Mouse (Mus musculus): Measurements from ENCODE around the gene Mab21l1. TPM values are rescaled to one million over a fixed set of nuclear protein-coding genes. Genes with fewer than 3 reads are reported as not detected.
A peak's percentile ranks its signal among the peaks of the same experiment; 100 is the strongest.

The Mab21l1 gene
- polyA plus RNA-seq, 1 experiment from 2014 or later: 0.26 TPM

GRCm38 (mm10) chr3:55781429-55782055 lies 768 bp upstream of the Mab21l1 start:
- peaks cover 79% of the 10 kb centered on the region for H3K27me3 ChIP-seq (replicated peaks)
- H3K9me3 ChIP-seq (replicated peaks): no peaks in the 10 kb centered on the region
- H3K4me2 ChIP-seq: no peak overlapping the region
- H3K4me3 ChIP-seq: no peak overlapping the region
- no peak for ATAC-seq
- H3K9ac ChIP-seq: no peak overlapping the region
- H3K36me3 ChIP-seq: no peaks in the 10 kb centered on the region
- WGBS (ENCODE audit: insufficient replicate concordance): 21% methylated on average over 5 of the region's 5 CpGs
- no peak overlapping the region for H3K27ac ChIP-seq
- peaks cover 28% of the 10 kb centered on the region for H3K4me1 ChIP-seq

- no peak overlapping the region for H3K27ac ChIP-seq
- no peak for ATAC-seq
- WGBS (ENCODE audit: insufficient replicate concordance): under 1% methylated on average over 22 of the region's 22 CpGs
These were observed 461 bp downstream of the Mab21l1 start for GRCm38 (mm10) chr3:55782771-55783170.

GRCm38 (mm10) chr3:55783171-55784081 lies 1.1 kb downstream of the Mab21l1 start:
- WGBS (ENCODE audit: insufficient replicate concordance): 2% methylated on average over 45 of the region's 45 CpGs
- Histone ChIP-seq H3K4me2 (peak overlapping the region; percentile 63), H3K4me3 (peak overlapping the region; percentile 40), H3K4me1 (peaks cover 32% of the 10 kb centered on the region), H3K36me3 (no peaks in the 10 kb centered on the region), H3K27me3 (replicated peaks) (peaks cover 84% of the 10 kb centered on the region), H3K9me3 (replicated peaks) (no peaks in the 10 kb centered on the region), H3K27ac (no peak overlapping the region), H3K9ac (0 out of 2 replicates have a peak overlapping the region, but pooled peaks have one; percentile 2)
- no peak for ATAC-seq

More at GRCm38 (mm10) chr3:55782771-55783170, 461 bp downstream of the Mab21l1 start:
- Histone ChIP-seq H3K4me2 (peak overlapping the region; percentile 63), H3K9me3 (replicated peaks) (no peaks in the 10 kb centered on the region), H3K9ac (no peak overlapping the region), H3K36me3 (no peaks in the 10 kb centered on the region), H3K27me3 (replicated peaks) (peaks cover 87% of the 10 kb centered on the region), H3K4me3 (peak overlapping the region; percentile 40), H3K4me1 (peaks cover 32% of the 10 kb centered on the region)

GRCm38 (mm10) chr3:55784101-55784500 lies 1.8 kb downstream of the Mab21l1 start:
- ATAC-seq: no peak
- WGBS (ENCODE audit: insufficient replicate concordance): 14% methylated on average over 7 of the region's 7 CpGs
- Histone ChIP-seq H3K4me2 (peak overlapping the region; percentile 63), H3K36me3 (no peaks in the 10 kb centered on the region), H3K9me3 (replicated peaks) (no peaks in the 10 kb centered on the region), H3K27ac (no peak overlapping the region), H3K27me3 (replicated peaks) (peaks cover 85% of the 10 kb centered on the region), H3K4me1 (peaks cover 32% of the 10 kb centered on the region), H3K9ac (no peak overlapping the region), H3K4me3 (peak overlapping the region; percentile 40; the same call in 1 of the 2 replicates)

- Histone ChIP-seq H3K9me3 (replicated peaks) (no peaks in the 10 kb centered on the region), H3K27me3 (replicated peaks) (peaks cover 74% of the 10 kb centered on the region), H3K4me3 (no peak overlapping the region), H3K36me3 (no peaks in the 10 kb centered on the region), H3K9ac (no peak overlapping the region), H3K4me2 (no peak overlapping the region), H3K4me1 (peaks cover 27% of the 10 kb centered on the region), H3K27ac (no peak overlapping the region)
- ATAC-seq: no peak
- 64% methylated on average over 4 of the region's 4 CpGs for WGBS (ENCODE audit: insufficient replicate concordance)
These were observed 3.1 kb downstream of the Mab21l1 start for GRCm38 (mm10) chr3:55785266-55785980.

- Histone ChIP-seq H3K4me1 (peaks cover 24% of the 10 kb centered on the region), H3K27ac (no peak overlapping the region)
These were observed 3.8 kb downstream of the Mab21l1 start for GRCm38 (mm10) chr3:55785981-55786725.

GRCm38 (mm10) chr3:55786835-55787486 lies 4.7 kb downstream of the Mab21l1 start:
- H3K9ac ChIP-seq: peak overlapping the region; percentile 64
- H3K4me1 ChIP-seq: peaks cover 24% of the 10 kb centered on the region
- ATAC-seq: no peak
- H3K4me3 ChIP-seq: peak overlapping the region; percentile 57
- no peaks in the 10 kb centered on the region for H3K36me3 ChIP-seq
- peak overlapping the region; percentile 75 for H3K4me2 ChIP-seq
- WGBS (ENCODE audit: insufficient replicate concordance): 37% methylated on average over 17 of the region's 17 CpGs
- H3K27ac ChIP-seq: no peak overlapping the region
- peaks cover 59% of the 10 kb centered on the region for H3K27me3 ChIP-seq (replicated peaks)
- no peaks in the 10 kb centered on the region for H3K9me3 ChIP-seq (replicated peaks)

More at GRCm38 (mm10) chr3:55785981-55786725, 3.8 kb downstream of the Mab21l1 start:
- WGBS (ENCODE audit: insufficient replicate concordance): 42% methylated on average over 3 of the region's 3 CpGs
- H3K4me2 ChIP-seq: no peak overlapping the region
- no peak for ATAC-seq
- H3K9ac ChIP-seq: no peak overlapping the region
- no peaks in the 10 kb centered on the region for H3K9me3 ChIP-seq (replicated peaks)
- H3K4me3 ChIP-seq: no peak overlapping the region
- H3K27me3 ChIP-seq (replicated peaks): peaks cover 67% of the 10 kb centered on the region
- no peaks in the 10 kb centered on the region for H3K36me3 ChIP-seq

GRCm38 (mm10) chr3:55787487-55788213 lies 5.3 kb downstream of the Mab21l1 start:
- H3K4me3 ChIP-seq: peak overlapping the region; percentile 57
- peak overlapping the region; percentile 75 for H3K4me2 ChIP-seq
- WGBS (ENCODE audit: insufficient replicate concordance): 1% methylated on average over 54 of the region's 54 CpGs
- H3K9ac ChIP-seq: peak overlapping the region; percentile 64
- H3K36me3 ChIP-seq: no peaks in the 10 kb centered on the region
- no peaks in the 10 kb centered on the region for H3K9me3 ChIP-seq (replicated peaks)
- ATAC-seq: peak; percentile 65
- peaks cover 19% of the 10 kb centered on the region for H3K4me1 ChIP-seq
- H3K27me3 ChIP-seq (replicated peaks): peaks cover 52% of the 10 kb centered on the region
- no peak overlapping the region for H3K27ac ChIP-seq

- Histone ChIP-seq H3K4me1 (peaks cover 14% of the 10 kb centered on the region; the same call in 1 of the 2 replicates), H3K36me3 (no peaks in the 10 kb centered on the region), H3K4me2 (peak overlapping the region; percentile 75), H3K4me3 (peak overlapping the region; percentile 57), H3K9me3 (replicated peaks) (no peaks in the 10 kb centered on the region), H3K9ac (peak overlapping the region; percentile 64; the same call in 1 of the 2 replicates), H3K27ac (no peak overlapping the region), H3K27me3 (replicated peaks) (peaks cover 46% of the 10 kb centered on the region)
- no peak for ATAC-seq
- 15% methylated on average over 4 of the region's 4 CpGs for WGBS (ENCODE audit: insufficient replicate concordance)
These were observed 5.9 kb downstream of the Mab21l1 start for GRCm38 (mm10) chr3:55788214-55788586.

- Histone ChIP-seq H3K27ac (no peak overlapping the region), H3K27me3 (replicated peaks) (peaks cover 41% of the 10 kb centered on the region), H3K9ac (no peak overlapping the region), H3K36me3 (no peaks in the 10 kb centered on the region), H3K4me2 (no peak overlapping the region), H3K4me1 (0 out of 2 replicates have a peak, but pooled peaks cover 9% of the 10 kb centered on the region), H3K4me3 (no peak overlapping the region), H3K9me3 (replicated peaks) (no peaks in the 10 kb centered on the region)
- 62% methylated on average over 5 of the region's 5 CpGs for WGBS (ENCODE audit: insufficient replicate concordance)
- ATAC-seq: no peak
These were observed 6.4 kb downstream of the Mab21l1 start for GRCm38 (mm10) chr3:55788621-55789201.

All from liver, embryonic 12.5 days (tissue).